Mouse (Mus musculus): ENCODE measurements around the gene Lpar2. TPM values are rescaled to one million over a fixed set of nuclear protein-coding genes. Genes with fewer than 3 reads are reported as not detected.

The Lpar2 gene
- polyA plus RNA-seq, 1 experiment from 2014 or later = 1.7 TPM

Other genes starting within 250 kb of the Lpar2 start
- 25.1 and 27.6 TPM in 2 replicates for gene Zfp868, start 196.9 kb upstream of the Lpar2 start, polyA plus RNA-seq (2014; fragmentation: Nextera tagmentation; extraction: Ambion mirVana)
- gene Zfp964, start 167.9 kb upstream of the Lpar2 start, polyA plus RNA-seq (2014; fragmentation: Nextera tagmentation; extraction: Ambion mirVana) = 1.1 and 2.3 TPM in 2 replicates
- 21.8 and 37.5 TPM in 2 replicates for gene Zfp869, start 111.7 kb upstream of the Lpar2 start, polyA plus RNA-seq (2014; fragmentation: Nextera tagmentation; extraction: Ambion mirVana)
- 5.6 and 6.8 TPM in 2 replicates for gene Zfp963, start 72.5 kb upstream of the Lpar2 start, polyA plus RNA-seq (2014; fragmentation: Nextera tagmentation; extraction: Ambion mirVana)
- gene Gm20422, start 47.5 kb upstream of the Lpar2 start, polyA plus RNA-seq (2014; fragmentation: Nextera tagmentation; extraction: Ambion mirVana) = not detected in 2 replicates
- gene Atp13a1, start 31.3 kb upstream of the Lpar2 start, polyA plus RNA-seq (2014; fragmentation: Nextera tagmentation; extraction: Ambion mirVana) = 38.5 and 53.4 TPM in 2 replicates
- 26.2 and 35.8 TPM in 2 replicates for gene Zfp866, start 31.3 kb upstream of the Lpar2 start, polyA plus RNA-seq (2014; fragmentation: Nextera tagmentation; extraction: Ambion mirVana)
- 8.1 and 8.2 TPM in 2 replicates for gene Gmip, start 13.8 kb upstream of the Lpar2 start, polyA plus RNA-seq (2014; fragmentation: Nextera tagmentation; extraction: Ambion mirVana)
- gene Pbx4, start 10.1 kb downstream of the Lpar2 start, polyA plus RNA-seq (2014; fragmentation: Nextera tagmentation; extraction: Ambion mirVana) = 9.6 and 9.7 TPM in 2 replicates
- gene Cilp2, start 65.3 kb downstream of the Lpar2 start, polyA plus RNA-seq (2014; fragmentation: Nextera tagmentation; extraction: Ambion mirVana) = 0.58 and 0.77 TPM in 2 replicates
- 2.7 and 5.1 TPM in 2 replicates for gene Tssk6, start 79.8 kb downstream of the Lpar2 start, polyA plus RNA-seq (2014; fragmentation: Nextera tagmentation; extraction: Ambion mirVana)
- 192 and 272 TPM in 2 replicates for gene Ndufa13, start 80.1 kb downstream of the Lpar2 start, polyA plus RNA-seq (2014; fragmentation: Nextera tagmentation; extraction: Ambion mirVana)
- 1.7 and 3.3 TPM in 2 replicates for gene Yjefn3, start 80.3 kb downstream of the Lpar2 start, polyA plus RNA-seq (2014; fragmentation: Nextera tagmentation; extraction: Ambion mirVana)
- gene Gatad2a, start 174.0 kb downstream of the Lpar2 start, polyA plus RNA-seq (2014; fragmentation: Nextera tagmentation; extraction: Ambion mirVana) = 42.1 and 59.0 TPM in 2 replicates
- 36.2 and 58.4 TPM in 2 replicates for gene Mau2, start 220.3 kb downstream of the Lpar2 start, polyA plus RNA-seq (2014; fragmentation: Nextera tagmentation; extraction: Ambion mirVana)
- 33.7 and 38.1 TPM in 2 replicates for gene Sugp1, start 220.4 kb downstream of the Lpar2 start, polyA plus RNA-seq (2014; fragmentation: Nextera tagmentation; extraction: Ambion mirVana)